Mouse (Mus musculus): ENCODE measurements around the gene Utrn. TPM values are rescaled to one million over a fixed set of nuclear protein-coding genes. Genes with fewer than 3 reads are reported as not detected.

The Utrn gene
- polyA plus RNA-seq, 1 experiment from 2014 or later = 67.0 TPM

GRCm38 (mm10) chr10:12796510-12796840, 72.7 kb downstream of the Utrn start:
- ATAC-seq (ENCODE audit: insufficient number of reproducible peaks, insufficient read depth, low FRiP score, low read depth) = no peak

GRCm38 (mm10) chr10:12795796-12796509, 73.2 kb downstream of the Utrn start:
- no peak for ATAC-seq (ENCODE audit: insufficient number of reproducible peaks, insufficient read depth, low FRiP score, low read depth)

More at GRCm38 (mm10) chr10:12796510-12796840, 72.7 kb downstream of the Utrn start:
- no peak overlapping the region for H3K4me3 ChIP-seq (ENCODE audit: control insufficient read depth in 1 of 2, insufficient read depth in 1 of 2, low read depth in 1 of 2, low read length in 2 of 2)
- no peaks in the 10 kb centered on the region for H3K36me3 ChIP-seq (ENCODE audit: control insufficient read depth, insufficient read depth, low read length)
- H3K9me3 ChIP-seq (ENCODE audit: control insufficient read depth, low read length) = no peaks in the 10 kb centered on the region
- WGBS = 67% methylated on average over 1 of the region's 1 CpGs
- 0 out of 2 replicates have a peak overlapping the region, but pooled peaks have one; percentile 8 for H3K9ac ChIP-seq (ENCODE audit: low read length)
- H3K4me1 ChIP-seq (ENCODE audit: control insufficient read depth in 2 of 2, insufficient read depth in 2 of 2, low read length in 2 of 2) = peaks cover 13 to 31% of the 10 kb centered on the region in 2 experiments
- H3K27me3 ChIP-seq (ENCODE audit: control insufficient read depth, insufficient read depth, low read length) = no peaks in the 10 kb centered on the region
- no peak overlapping the region for H3K27ac ChIP-seq (replicated peaks in 1 of 2; ENCODE audit: control insufficient read depth in 1 of 2, insufficient read depth in 1 of 2, low read depth in 2 of 2, low read length in 2 of 2)
- no peak overlapping the region for H3K4me2 ChIP-seq (ENCODE audit: low read length)

GRCm38 (mm10) chr10:12792049-12792448, 77.1 kb downstream of the Utrn start:
- Histone ChIP-seq H3K27me3 (ENCODE audit: control insufficient read depth, insufficient read depth, low read length) (no peaks in the 10 kb centered on the region), H3K4me1 (ENCODE audit: control insufficient read depth in 2 of 2, insufficient read depth in 2 of 2, low read length in 2 of 2) (peaks cover 16 to 44% of the 10 kb centered on the region in 2 experiments), H3K4me2 (ENCODE audit: low read length) (no peak overlapping the region), H3K36me3 (ENCODE audit: control insufficient read depth, insufficient read depth, low read length) (no peaks in the 10 kb centered on the region), H3K9me3 (ENCODE audit: control insufficient read depth, low read length) (no peaks in the 10 kb centered on the region), H3K9ac (ENCODE audit: low read length) (peak overlapping the region; percentile 21; the same call in 1 of the 2 replicates), H3K27ac (replicated peaks in 1 of 2; ENCODE audit: control insufficient read depth in 1 of 2, insufficient read depth in 1 of 2, low read depth in 2 of 2, low read length in 2 of 2) (peak overlapping the region; percentile 10 to 67; a peak in 3 of 4 replicates), H3K4me3 (ENCODE audit: control insufficient read depth in 1 of 2, insufficient read depth in 1 of 2, low read depth in 1 of 2, low read length in 2 of 2) (no peak overlapping the region)
- no peak for ATAC-seq (ENCODE audit: insufficient number of reproducible peaks, insufficient read depth, low FRiP score, low read depth)
- 33% methylated on average over 6 of the region's 6 CpGs for WGBS

More at GRCm38 (mm10) chr10:12795796-12796509, 73.2 kb downstream of the Utrn start:
- Histone ChIP-seq H3K9me3 (ENCODE audit: control insufficient read depth, low read length) (no peaks in the 10 kb centered on the region), H3K27me3 (ENCODE audit: control insufficient read depth, insufficient read depth, low read length) (no peaks in the 10 kb centered on the region), H3K4me1 (ENCODE audit: control insufficient read depth in 2 of 2, insufficient read depth in 2 of 2, low read length in 2 of 2) (peaks cover 13 to 36% of the 10 kb centered on the region in 2 experiments), H3K27ac (replicated peaks in 1 of 2; ENCODE audit: control insufficient read depth in 1 of 2, insufficient read depth in 1 of 2, low read depth in 2 of 2, low read length in 2 of 2) (no peak overlapping the region), H3K4me3 (ENCODE audit: control insufficient read depth in 1 of 2, insufficient read depth in 1 of 2, low read depth in 1 of 2, low read length in 2 of 2) (no peak overlapping the region), H3K36me3 (ENCODE audit: control insufficient read depth, insufficient read depth, low read length) (no peaks in the 10 kb centered on the region), H3K4me2 (ENCODE audit: low read length) (no peak overlapping the region), H3K9ac (ENCODE audit: low read length) (no peak overlapping the region)
- 45% methylated on average over 8 of the region's 8 CpGs for whole genome bisulfite sequencing

- no peak overlapping the region for H3K27ac ChIP-seq (replicated peaks in 1 of 2; ENCODE audit: control insufficient read depth in 1 of 2, insufficient read depth in 1 of 2, low read depth in 2 of 2, low read length in 2 of 2)
- no peaks in the 10 kb centered on the region for H3K9me3 ChIP-seq (ENCODE audit: control insufficient read depth, low read length)
- H3K4me2 ChIP-seq (ENCODE audit: low read length) = no peak overlapping the region
- no peaks in the 10 kb centered on the region for H3K36me3 ChIP-seq (ENCODE audit: control insufficient read depth, insufficient read depth, low read length)
- no peak overlapping the region for H3K4me3 ChIP-seq (ENCODE audit: control insufficient read depth in 1 of 2, insufficient read depth in 1 of 2, low read depth in 1 of 2, low read length in 2 of 2)
- WGBS = 58% methylated on average over 3 of the region's 3 CpGs
- ATAC-seq (ENCODE audit: insufficient number of reproducible peaks, insufficient read depth, low FRiP score, low read depth) = no peak
- H3K4me1 ChIP-seq (ENCODE audit: control insufficient read depth in 2 of 2, insufficient read depth in 2 of 2, low read length in 2 of 2) = peaks cover 10 to 34% of the 10 kb centered on the region in 2 experiments
- H3K9ac ChIP-seq (ENCODE audit: low read length) = no peak overlapping the region
- H3K27me3 ChIP-seq (ENCODE audit: control insufficient read depth, insufficient read depth, low read length) = no peaks in the 10 kb centered on the region
Measured at GRCm38 (mm10) chr10:12790881-12791280, 78.3 kb downstream of the Utrn start.

DNA sequence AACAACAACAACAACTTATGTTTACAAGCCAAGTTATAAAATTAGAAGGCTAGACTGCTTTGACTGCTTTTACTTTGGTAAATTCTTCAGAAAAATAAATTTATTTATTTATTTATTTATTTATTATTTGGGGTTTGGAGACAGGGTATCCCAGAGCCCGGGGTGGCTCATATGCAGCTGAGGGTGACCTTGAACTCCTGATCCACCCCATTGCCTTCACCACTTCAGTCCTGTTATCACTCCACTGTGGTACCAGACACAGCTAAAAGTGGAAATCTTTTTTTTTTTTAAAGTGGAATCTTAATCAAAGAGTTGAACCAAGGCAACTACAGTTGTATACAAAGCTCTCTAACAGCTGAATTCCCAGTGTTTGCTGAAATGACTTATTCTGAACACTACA, 80.6 kb downstream of the Utrn start:
- no peaks in the 10 kb centered on the region for H3K27me3 ChIP-seq (ENCODE audit: control insufficient read depth, insufficient read depth, low read length)
- no peak overlapping the region for H3K4me3 ChIP-seq (ENCODE audit: control insufficient read depth in 1 of 2, insufficient read depth in 1 of 2, low read depth in 1 of 2, low read length in 2 of 2)
- peaks cover 10 to 34% of the 10 kb centered on the region in 2 experiments for H3K4me1 ChIP-seq (ENCODE audit: control insufficient read depth in 2 of 2, insufficient read depth in 2 of 2, low read length in 2 of 2)
- no peaks in the 10 kb centered on the region for H3K9me3 ChIP-seq (ENCODE audit: control insufficient read depth, low read length)
- no peak for ATAC-seq (ENCODE audit: insufficient number of reproducible peaks, insufficient read depth, low FRiP score, low read depth)
- H3K36me3 ChIP-seq (ENCODE audit: control insufficient read depth, insufficient read depth, low read length) = no peaks in the 10 kb centered on the region
- no peak overlapping the region for H3K9ac ChIP-seq (ENCODE audit: low read length)
- H3K27ac ChIP-seq (replicated peaks in 1 of 2; ENCODE audit: control insufficient read depth in 1 of 2, insufficient read depth in 1 of 2, low read depth in 2 of 2, low read length in 2 of 2) = peak overlapping the region in 1 of 2 experiments; percentile 64; a peak in 1 of 4 replicates
- WGBS = 32% methylated on average over 1 of the region's 1 CpGs
- no peak overlapping the region for H3K4me2 ChIP-seq (ENCODE audit: low read length)

DNA sequence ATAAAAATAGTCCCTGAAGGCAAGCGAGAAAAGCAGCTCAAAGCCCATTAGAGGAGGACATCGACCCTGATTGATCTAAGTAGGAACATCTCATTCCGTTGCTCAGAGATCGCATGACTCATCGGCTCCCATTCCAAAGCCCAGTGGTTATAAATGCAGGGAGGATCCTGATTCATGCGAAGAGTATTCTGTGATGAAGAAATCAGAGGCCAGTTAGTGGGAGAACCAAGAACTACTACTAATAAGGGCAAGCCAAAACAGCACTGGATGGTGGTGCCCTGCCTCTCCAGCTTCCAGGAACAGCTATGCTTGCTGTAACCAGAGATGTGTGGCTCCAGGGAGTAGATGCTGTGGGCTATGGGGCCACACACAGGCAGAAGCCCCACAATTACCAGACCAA, 81.2 kb downstream of the Utrn start:
- peaks cover 10 to 34% of the 10 kb centered on the region in 2 experiments for H3K4me1 ChIP-seq (ENCODE audit: control insufficient read depth in 2 of 2, insufficient read depth in 2 of 2, low read length in 2 of 2)
- H3K36me3 ChIP-seq (ENCODE audit: control insufficient read depth, insufficient read depth, low read length) = no peaks in the 10 kb centered on the region
- no peak overlapping the region for H3K9ac ChIP-seq (ENCODE audit: low read length)
- no peak for ATAC-seq (ENCODE audit: insufficient number of reproducible peaks, insufficient read depth, low FRiP score, low read depth)
- no peak overlapping the region for H3K4me2 ChIP-seq (ENCODE audit: low read length)
- H3K9me3 ChIP-seq (ENCODE audit: control insufficient read depth, low read length) = no peaks in the 10 kb centered on the region
- H3K27me3 ChIP-seq (ENCODE audit: control insufficient read depth, insufficient read depth, low read length) = no peaks in the 10 kb centered on the region
- H3K27ac ChIP-seq (replicated peaks in 1 of 2; ENCODE audit: control insufficient read depth in 1 of 2, insufficient read depth in 1 of 2, low read depth in 2 of 2, low read length in 2 of 2) = peak overlapping the region in 1 of 2 experiments; percentile 51; a peak in 1 of 4 replicates
- 45% methylated on average over 6 of the region's 6 CpGs for WGBS
- H3K4me3 ChIP-seq (ENCODE audit: control insufficient read depth in 1 of 2, insufficient read depth in 1 of 2, low read depth in 1 of 2, low read length in 2 of 2) = no peak overlapping the region

DNA sequence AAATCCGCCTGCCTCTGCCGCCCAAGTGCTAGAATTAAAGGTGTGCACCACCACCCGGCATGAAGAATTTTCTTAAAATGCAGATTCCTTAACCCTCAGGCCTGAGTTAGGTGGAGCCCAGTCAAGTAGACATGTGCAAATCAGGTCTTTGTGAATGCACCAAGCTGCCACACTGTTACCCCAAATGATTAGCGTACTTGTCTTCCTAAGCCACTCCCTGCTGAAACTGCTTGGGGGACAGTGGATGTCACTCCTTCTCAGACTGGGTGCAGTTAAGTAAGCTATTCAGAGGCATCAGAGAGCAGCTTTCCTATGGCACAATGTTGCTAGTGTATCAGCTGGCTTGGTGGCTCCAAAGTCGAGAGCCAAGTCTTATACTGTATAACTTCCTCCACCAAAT, 83.9 kb downstream of the Utrn start:
- H3K36me3 ChIP-seq (ENCODE audit: control insufficient read depth, insufficient read depth, low read length) = no peaks in the 10 kb centered on the region
- no peak overlapping the region for H3K4me2 ChIP-seq (ENCODE audit: low read length)
- H3K4me3 ChIP-seq (ENCODE audit: control insufficient read depth in 1 of 2, insufficient read depth in 1 of 2, low read depth in 1 of 2, low read length in 2 of 2) = no peak overlapping the region
- no peak for ATAC-seq (ENCODE audit: insufficient number of reproducible peaks, insufficient read depth, low FRiP score, low read depth)
- no peak overlapping the region for H3K27ac ChIP-seq (replicated peaks in 1 of 2; ENCODE audit: control insufficient read depth in 1 of 2, insufficient read depth in 1 of 2, low read depth in 2 of 2, low read length in 2 of 2)
- no peak overlapping the region for H3K9ac ChIP-seq (ENCODE audit: low read length)
- peaks cover 7 to 18% of the 10 kb centered on the region in 2 experiments for H3K4me1 ChIP-seq (ENCODE audit: control insufficient read depth in 2 of 2, insufficient read depth in 2 of 2, low read length in 2 of 2)
- no peaks in the 10 kb centered on the region for H3K9me3 ChIP-seq (ENCODE audit: control insufficient read depth, low read length)
- 91% methylated on average over 5 of the region's 5 CpGs for WGBS
- no peaks in the 10 kb centered on the region for H3K27me3 ChIP-seq (ENCODE audit: control insufficient read depth, insufficient read depth, low read length)

Measured in heart, embryonic 14.5 days (tissue).